Mouse (Mus musculus) spleen, adult 2 months (tissue): ENCODE measurements at regions not wholly inside any gene's neighbourhood (a gene's known extent, or its start where the extent isn't known, plus 50 kb on each side); places are given as distances from the start of the nearest gene placed in this dataset.

Source experiments
- CTCF ChIP-seq: fragments of 200-500 bp; IDR thresholded peaks from 2 replicates; pipeline ENCODE4 v1.5.1; 2011; ENCODE audit warnings: mild to moderate bottlenecking, inconsistent platforms; ENCODE audit not compliant: insufficient read depth, insufficient read length, insufficient replicate concordance; ENCODE audit errors: extremely low read depth
- POLR2A ChIP-seq: fragments of 200-500 bp; IDR thresholded peaks from 2 replicates; pipeline ENCODE4 v1.6.1; 2011; ENCODE audit warnings: low read depth, low read length, inconsistent platforms

- TF ChIP-seq CTCF (no peak), POLR2A (no peak)
These were observed 61.6 kb upstream of the Stx18 start for GRCm38 (mm10) chr5:37976943-37977434.
